In the genomic region with DNA sequence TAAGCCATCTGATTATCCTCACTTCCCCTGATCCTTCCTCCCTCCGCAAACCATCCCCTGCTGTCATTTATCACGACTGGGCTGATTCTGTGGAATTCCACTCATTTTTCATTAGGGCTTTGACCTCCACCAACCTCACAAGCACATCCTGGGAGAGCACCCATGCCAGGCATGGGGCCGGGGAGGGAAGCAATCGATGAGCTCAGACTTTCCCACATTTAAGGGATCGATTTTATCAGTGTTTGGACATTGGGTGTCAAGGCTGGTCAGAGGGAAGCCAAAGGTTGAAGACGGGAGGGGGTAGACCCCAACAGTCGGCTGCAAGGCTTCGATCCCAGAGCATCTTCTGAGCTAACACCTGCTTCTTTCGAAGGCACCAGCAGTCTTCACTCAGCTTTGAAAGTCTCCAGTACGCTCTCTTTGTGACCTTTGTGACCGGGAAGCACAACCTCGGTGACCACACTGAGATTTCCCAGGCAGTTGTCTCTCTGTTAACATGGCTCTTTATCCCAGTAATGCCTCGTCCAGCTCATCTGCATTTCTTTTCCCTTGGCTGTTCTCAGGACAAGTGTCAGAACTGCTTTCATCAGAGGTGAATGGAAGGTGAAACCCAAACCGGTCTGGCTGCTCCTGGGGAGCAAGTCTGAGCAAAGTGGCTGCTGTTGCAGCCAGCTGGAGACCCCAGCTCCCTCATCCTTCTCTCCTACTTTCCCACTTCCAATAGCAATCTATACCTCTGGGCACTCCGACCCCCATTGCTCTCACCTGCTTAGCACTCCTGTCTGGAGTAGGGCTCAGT, we compare ENCODE assay signal across 16 mouse cellular contexts. TPM values are rescaled to one million over a fixed set of nuclear protein-coding genes. Genes with fewer than 3 reads are reported as not detected.
DNase-seq lines count a peak whose midpoint lies in the region; ATAC-seq and TF ChIP-seq lines count a peak whose summit lies in the region.
"Had no signal": no experiment of that assay in that cellular context is flagged by ENCODE, and none has a peak within 500 bp of the region (broad histone marks: within the 10 kb centered on the region; RNA-seq: fewer than 3 reads in every experiment).

No protein-coding gene starts in this region.

- H3K4me3 ChIP-seq in intestine, embryonic 15.5 days (replicated peaks), result no peak overlapping the region
- H3K4me3 ChIP-seq in intestine, embryonic 16.5 days (ENCODE audit: low read length), result no peak overlapping the region
- H3K4me3 ChIP-seq in ES-Bruce4 (ENCODE audit: low read depth, low read length), result no peak overlapping the region
- H3K4me3 ChIP-seq in stomach, embryonic 14.5 days (ENCODE audit: low read depth, low read length), result no peak overlapping the region
- H3K4me3 ChIP-seq: embryonic facial prominence, embryonic 15.5 days; forebrain, embryonic 13.5 days; midbrain, embryonic 12.5 days had no signal

- H3K27ac ChIP-seq in intestine, embryonic 15.5 days, result no peak overlapping the region
- no peak overlapping the region for H3K27ac ChIP-seq in intestine, embryonic 16.5 days (ENCODE audit: low read length)
- no peak overlapping the region for H3K27ac ChIP-seq in ES-Bruce4 (ENCODE audit: insufficient read depth, low read length)
- peak overlapping the region; percentile 36; the same call in 1 of the 2 replicates for H3K27ac ChIP-seq in stomach, embryonic 14.5 days (ENCODE audit: low read length)
- H3K27ac ChIP-seq: embryonic facial prominence, embryonic 15.5 days; forebrain, embryonic 13.5 days; liver, embryonic 14.5 days; midbrain, embryonic 12.5 days had no signal

- ATAC-seq in intestine, embryonic 15.5 days, result peak; percentile 28; the same call in 1 of the 2 replicates
- no peak for ATAC-seq in intestine, embryonic 16.5 days
- 0 out of 2 replicates have a peak, but pooled peaks have one; percentile 53 for ATAC-seq in stomach, embryonic 14.5 days (ENCODE audit: insufficient number of reproducible peaks, insufficient read depth, low FRiP score, low read depth)
- ATAC-seq: activated CD4-positive, CD25-positive, alpha-beta regulatory T cell, adult 4 months; CD4-positive, CD25-positive, alpha-beta regulatory T cell, adult 4 months; forebrain, embryonic 13.5 days; hindbrain, embryonic 16.5 days had no signal

- 0 out of 2 replicates have a peak, but pooled peaks have one; percentile 6 for TF ChIP-seq EP300 in ES-Bruce4 (IDR thresholded peaks at IDR 0.05; ENCODE audit: insufficient read depth, low read depth, low read length)

- no peaks in the 10 kb centered on the region for H3K9me3 ChIP-seq in intestine, embryonic 15.5 days
- H3K9me3 ChIP-seq in intestine, embryonic 16.5 days (ENCODE audit: control insufficient read depth, low read length), result no peaks in the 10 kb centered on the region
- H3K9me3 ChIP-seq in ES-Bruce4 (replicated peaks; ENCODE audit: control insufficient read depth, insufficient read depth, low read length, poor library complexity, severe bottlenecking), result no peaks in the 10 kb centered on the region
- H3K9me3 ChIP-seq in stomach, embryonic 14.5 days (ENCODE audit: control insufficient read depth, low read depth, low read length), result no peaks in the 10 kb centered on the region
- H3K9me3 ChIP-seq: embryonic facial prominence, embryonic 15.5 days; forebrain, embryonic 13.5 days; midbrain, embryonic 12.5 days had no signal

- no peak for TF ChIP-seq POLR2A in ES-Bruce4 (IDR thresholded peaks at IDR 0.05; ENCODE audit: insufficient read depth, low read length)

- H3K4me2 ChIP-seq in intestine, embryonic 15.5 days (replicated peaks), result no peak overlapping the region
- no peak overlapping the region for H3K4me2 ChIP-seq in intestine, embryonic 16.5 days (ENCODE audit: low read depth, low read length)
- H3K4me2 ChIP-seq in stomach, embryonic 14.5 days (replicated peaks; ENCODE audit: low read depth, low read length), result no peak overlapping the region
- H3K4me2 ChIP-seq: embryonic facial prominence, embryonic 15.5 days; forebrain, embryonic 13.5 days; midbrain, embryonic 12.5 days had no signal

- DNase-seq in R1 (ENCODE audit: low read depth, low spot score), result peak; percentile 32
- no peak for DNase-seq in layer of hippocampus, adult 18-20 months (ENCODE audit: low spot score in 2 of 2)
- DNase-seq in spleen, postnatal 4 days (ENCODE audit: low spot score in 2 of 2), result no peak
- DNase-seq: cerebellum, adult 9-11 months; lung, postnatal 4 days had no signal

- 17% methylated on average over 15 of the region's 15 CpGs for WGBS in intestine, embryonic 15.5 days
- 24% methylated on average over 15 of the region's 15 CpGs for WGBS in intestine, embryonic 16.5 days
- WGBS in stomach, embryonic 14.5 days, result 17% methylated on average over 15 of the region's 15 CpGs

- no peaks in the 10 kb centered on the region for H3K27me3 ChIP-seq in intestine, embryonic 15.5 days (replicated peaks)
- H3K27me3 ChIP-seq in intestine, embryonic 16.5 days (replicated peaks; ENCODE audit: control insufficient read depth, insufficient read depth, low read length), result no peaks in the 10 kb centered on the region
- no peaks in the 10 kb centered on the region for H3K27me3 ChIP-seq in ES-Bruce4 (ENCODE audit: control insufficient read depth, insufficient read depth, low read length, poor library complexity, severe bottlenecking)
- no peaks in the 10 kb centered on the region for H3K27me3 ChIP-seq in stomach, embryonic 14.5 days (ENCODE audit: control insufficient read depth, insufficient read depth, low read length)
- H3K27me3 ChIP-seq: embryonic facial prominence, embryonic 15.5 days; forebrain, embryonic 13.5 days; midbrain, embryonic 12.5 days had no signal

- TF ChIP-seq CTCF in ES-Bruce4 (IDR thresholded peaks at IDR 0.05; ENCODE audit: low read depth, low read length), result no peak

- H3K36me3 ChIP-seq in intestine, embryonic 15.5 days, result no peaks in the 10 kb centered on the region
- no peaks in the 10 kb centered on the region for H3K36me3 ChIP-seq in intestine, embryonic 16.5 days (ENCODE audit: control insufficient read depth, insufficient read depth, low read length)
- no peaks in the 10 kb centered on the region for H3K36me3 ChIP-seq in ES-Bruce4 (ENCODE audit: control insufficient read depth, insufficient read depth, low read length, poor library complexity, severe bottlenecking)
- H3K36me3 ChIP-seq in stomach, embryonic 14.5 days (ENCODE audit: control insufficient read depth, insufficient read depth, low read length), result no peaks in the 10 kb centered on the region
- H3K36me3 ChIP-seq: embryonic facial prominence, embryonic 15.5 days; midbrain, embryonic 12.5 days had no signal

- no peak overlapping the region for H3K9ac ChIP-seq in intestine, embryonic 15.5 days
- H3K9ac ChIP-seq in intestine, embryonic 16.5 days (ENCODE audit: low read depth, low read length), result no peak overlapping the region
- H3K9ac ChIP-seq in ES-Bruce4 (ENCODE audit: low read depth, poor library complexity, severe bottlenecking), result no peak overlapping the region
- no peak overlapping the region for H3K9ac ChIP-seq in stomach, embryonic 14.5 days (replicated peaks; ENCODE audit: low read depth, low read length)
- H3K9ac ChIP-seq: embryonic facial prominence, embryonic 15.5 days; forebrain, embryonic 13.5 days; liver, embryonic 14.5 days; midbrain, embryonic 12.5 days had no signal

- no peaks in the 10 kb centered on the region; the same call in 1 of the 2 replicates for H3K4me1 ChIP-seq in intestine, embryonic 15.5 days (replicated peaks)
- 0 out of 2 replicates have a peak, but pooled peaks cover 3% of the 10 kb centered on the region for H3K4me1 ChIP-seq in intestine, embryonic 16.5 days (ENCODE audit: control insufficient read depth, insufficient read depth, low read length)
- no peaks in the 10 kb centered on the region for H3K4me1 ChIP-seq in ES-Bruce4 (ENCODE audit: control insufficient read depth, insufficient read depth, low read length)
- peaks cover 15% of the 10 kb centered on the region for H3K4me1 ChIP-seq in stomach, embryonic 14.5 days (ENCODE audit: control insufficient read depth, insufficient read depth, low read length)

RNA-seq across cellular contexts. Expression of gene Sox9, which starts 53.7 kb away (rescaled TPM):
- polyA plus RNA-seq in intestine, embryonic 15.5 days (2015; fragmentation: Nextera tagmentation; extraction: Ambion mirVana), result 35.0 and 41.2 TPM in 2 replicates
- 25.5 and 26.5 TPM in 2 replicates for polyA plus RNA-seq in intestine, embryonic 16.5 days (2015; fragmentation: Nextera tagmentation; extraction: Ambion mirVana)
- 0.33 and 0.43 TPM in 2 replicates for polyA plus RNA-seq in ES-Bruce4 (2011; ENCODE audit: insufficient read depth, insufficient read length, low read depth, missing spikeins)
- polyA plus RNA-seq in stomach, embryonic 14.5 days (2014; fragmentation: Nextera tagmentation; extraction: Ambion mirVana), result 35.2 and 41.2 TPM in 2 replicates
- total RNA-seq in layer of hippocampus, adult 18-20 months (2021), result 10 to 100 TPM; 24.7 to 35.0 TPM
- polyA plus RNA-seq: activated CD4-positive, CD25-positive, alpha-beta regulatory T cell, adult 4 months; CD4-positive, CD25-positive, alpha-beta regulatory T cell, adult 4 months had no signal

Comparison
In these comparisons a context has a peak if more than half of its experiments do, and no peak if none do; other contexts are left out.
1. RNA of gene Sox9, which starts 53.7 kb away (polyA plus RNA-seq): 35.0 to 41.2 TPM in intestine, embryonic 15.5 days, 35.2 to 41.2 TPM in stomach, embryonic 14.5 days and 25.5 to 26.5 TPM in intestine, embryonic 16.5 days; 0.33 to 0.43 TPM in ES-Bruce4; every median in the first group is over 10 times any median in the second.